Mouse (Mus musculus): ENCODE measurements around the gene Ltb. TPM values are rescaled to one million over a fixed set of nuclear protein-coding genes. Genes with fewer than 3 reads are reported as not detected.

The Ltb gene
- 0.49 and 0.64 TPM in 2 replicates for polyA plus RNA-seq (2016; fragmentation: Nextera tagmentation; extraction: Ambion mirVana)

GRCm38 (mm10) chr17:35193881-35194843 lies at the start of gene Ltb:
TSS of gene Ltb (plus strand) at chr17:35194439.
- peak within 1 kb of the TSS; percentile 45; the same call in 1 of the 2 replicates for H3K9ac ChIP-seq (replicated peaks)
- H3K4me2 ChIP-seq = peak within 1 kb of the TSS; percentile 74
- H3K4me1 ChIP-seq (replicated peaks) = peaks cover 21% of the 10 kb centered on the region
- H3K27me3 ChIP-seq = peaks cover 53% of the 10 kb centered on the region
- no peak for ATAC-seq (ENCODE audit: insufficient number of reproducible peaks, insufficient read depth, low FRiP score, low TSS enrichment, low read depth)
- no peaks in the 10 kb centered on the region for H3K9me3 ChIP-seq
- WGBS = 62% methylated on average over 28 of the region's 28 CpGs
- H3K27ac ChIP-seq = no peak within 1 kb of the TSS
- H3K4me3 ChIP-seq (replicated peaks) = peak within 1 kb of the TSS; percentile 43
- H3K36me3 ChIP-seq = no peaks in the 10 kb centered on the region

GRCm38 (mm10) chr17:35146139-35146538 lies 48.1 kb upstream of the Ltb start:
- no peak for ATAC-seq (ENCODE audit: insufficient number of reproducible peaks, insufficient read depth, low FRiP score, low TSS enrichment, low read depth)
- H3K4me3 ChIP-seq (replicated peaks) = no peak overlapping the region
- no peaks in the 10 kb centered on the region for H3K9me3 ChIP-seq
- H3K4me2 ChIP-seq = no peak overlapping the region
- peaks cover 100% of the 10 kb centered on the region for H3K36me3 ChIP-seq
- no peak overlapping the region for H3K27ac ChIP-seq
- no peak overlapping the region for H3K9ac ChIP-seq (replicated peaks)
- no peaks in the 10 kb centered on the region for H3K27me3 ChIP-seq
- no peaks in the 10 kb centered on the region for H3K4me1 ChIP-seq (replicated peaks)
- WGBS = 87% methylated on average over 5 of the region's 5 CpGs

GRCm38 (mm10) chr17:35147348-35147747 lies 46.9 kb upstream of the Ltb start:
- Histone ChIP-seq H3K4me1 (replicated peaks) (no peaks in the 10 kb centered on the region), H3K36me3 (peaks cover 100% of the 10 kb centered on the region), H3K9me3 (no peaks in the 10 kb centered on the region), H3K27ac (0 out of 2 replicates have a peak overlapping the region, but pooled peaks have one; percentile 5), H3K9ac (replicated peaks) (no peak overlapping the region), H3K4me2 (no peak overlapping the region), H3K27me3 (no peaks in the 10 kb centered on the region), H3K4me3 (replicated peaks) (no peak overlapping the region)
- WGBS = 34% methylated on average over 3 of the region's 3 CpGs
- ATAC-seq (ENCODE audit: insufficient number of reproducible peaks, insufficient read depth, low FRiP score, low TSS enrichment, low read depth) = no peak

DNA sequence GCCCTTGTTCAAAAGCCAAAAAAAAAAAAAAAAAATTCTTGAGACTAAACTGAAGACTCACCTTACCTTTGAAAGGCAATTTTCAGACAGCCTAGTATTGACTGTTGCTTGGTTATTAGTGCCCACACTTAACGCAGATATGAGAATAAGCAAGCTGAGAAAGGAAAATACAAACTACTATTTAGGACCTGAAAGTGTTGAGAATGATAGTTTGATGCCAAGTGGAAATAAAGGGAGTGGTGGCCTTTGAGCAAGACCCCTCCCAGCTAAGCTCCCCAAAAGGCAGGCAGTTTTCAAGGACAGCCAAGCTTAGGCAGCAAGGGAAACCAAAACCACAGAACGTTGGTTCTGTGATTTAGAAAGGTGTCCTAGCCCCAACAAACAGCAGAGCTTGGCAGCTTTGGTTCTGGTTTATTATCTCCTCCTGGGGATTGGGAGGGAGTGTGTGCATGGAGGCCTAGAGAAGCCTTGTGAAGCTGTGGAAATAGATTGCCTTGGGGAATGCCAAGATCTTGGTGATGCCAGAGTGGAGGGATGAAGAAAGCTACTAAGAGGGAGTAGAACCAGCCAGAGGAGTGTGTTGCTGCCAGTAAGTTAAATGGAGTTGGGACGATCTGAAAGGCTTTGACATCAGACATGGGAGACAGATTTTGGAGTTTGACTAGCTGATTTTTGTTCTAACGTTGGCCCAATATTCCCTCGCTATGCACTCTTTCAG lies 46.2 kb upstream of the Ltb start:
- H3K36me3 ChIP-seq = peaks cover 100% of the 10 kb centered on the region
- no peak for ATAC-seq (ENCODE audit: insufficient number of reproducible peaks, insufficient read depth, low FRiP score, low TSS enrichment, low read depth)
- WGBS = 67% methylated on average over 5 of the region's 5 CpGs

DNA sequence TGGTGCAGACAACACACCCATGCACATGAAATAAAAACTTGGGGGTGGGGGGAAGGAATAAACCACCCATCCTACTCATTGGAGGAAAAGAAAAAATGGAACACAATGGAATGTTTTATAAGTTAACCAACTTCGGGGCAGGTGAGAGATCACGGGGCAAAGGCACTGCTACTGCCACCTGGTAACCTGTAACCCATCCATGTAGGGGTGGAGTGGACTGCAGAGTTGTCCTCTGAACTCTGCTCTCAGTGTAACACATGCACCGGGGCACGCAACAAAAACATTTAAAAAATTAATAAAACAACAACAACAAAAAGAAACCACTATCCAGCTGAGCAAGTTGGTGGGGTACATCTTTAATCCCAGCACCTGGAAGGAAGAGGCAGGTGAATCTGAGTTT lies 42.1 kb upstream of the Ltb start:
- no peaks in the 10 kb centered on the region for H3K27me3 ChIP-seq
- no peak overlapping the region for H3K4me3 ChIP-seq (replicated peaks)
- peaks cover 11% of the 10 kb centered on the region; the same call in 1 of the 2 replicates for H3K4me1 ChIP-seq (replicated peaks)
- H3K9me3 ChIP-seq = no peaks in the 10 kb centered on the region
- WGBS = 95% methylated on average over 4 of the region's 4 CpGs
- no peak overlapping the region for H3K4me2 ChIP-seq
- ATAC-seq (ENCODE audit: insufficient number of reproducible peaks, insufficient read depth, low FRiP score, low TSS enrichment, low read depth) = no peak
- no peak overlapping the region for H3K27ac ChIP-seq
- no peak overlapping the region for H3K9ac ChIP-seq (replicated peaks)
- H3K36me3 ChIP-seq = peaks cover 100% of the 10 kb centered on the region

More for the DNA sequence above, 46.2 kb upstream of the Ltb start:
- Histone ChIP-seq H3K4me3 (replicated peaks) (no peak overlapping the region), H3K27me3 (no peaks in the 10 kb centered on the region), H3K4me2 (no peak overlapping the region), H3K9me3 (no peaks in the 10 kb centered on the region), H3K4me1 (replicated peaks) (no peaks in the 10 kb centered on the region), H3K27ac (peak overlapping the region; percentile 25; the same call in 1 of the 2 replicates), H3K9ac (replicated peaks) (no peak overlapping the region)

DNA sequence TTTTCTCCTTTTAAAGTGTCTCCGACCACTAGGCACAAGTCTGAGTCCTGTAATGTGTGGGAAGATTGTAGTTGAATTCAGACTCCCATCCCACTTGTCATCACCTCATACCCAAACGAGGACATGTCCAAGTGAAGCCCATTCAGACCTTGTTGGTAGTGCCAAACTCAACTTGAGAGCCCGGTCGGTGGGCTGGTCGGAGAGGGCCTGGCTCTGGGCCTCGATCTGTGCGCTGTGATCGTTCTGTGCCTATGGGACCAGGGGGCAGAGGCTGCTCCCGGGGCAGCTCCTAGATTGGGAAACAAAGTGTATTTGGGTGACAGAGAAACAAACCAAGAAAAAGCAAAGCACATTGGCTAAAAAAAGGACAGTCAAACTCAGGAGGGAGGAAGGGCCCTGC lies 41.2 kb upstream of the Ltb start:
- H3K9ac ChIP-seq (replicated peaks) = no peak overlapping the region

DNA sequence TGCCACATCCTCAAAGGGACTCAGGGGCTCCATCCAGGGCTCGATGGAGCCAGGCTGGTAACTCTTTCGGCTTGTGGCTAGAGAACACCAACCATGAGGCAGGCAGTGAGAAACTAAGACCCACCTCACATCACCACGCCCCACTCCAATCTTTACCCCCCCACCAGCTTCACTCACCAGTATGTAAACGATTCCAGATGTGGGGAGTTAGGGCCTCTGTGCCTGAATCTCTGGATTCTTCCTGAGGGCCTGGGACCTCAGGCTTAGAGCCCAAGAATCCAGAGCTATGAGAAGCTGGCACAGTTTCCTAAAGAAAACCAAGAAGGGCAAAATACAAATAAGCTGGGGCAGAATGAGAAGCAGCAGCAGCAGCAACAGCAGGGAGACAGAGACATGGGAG lies 40.3 kb upstream of the Ltb start:
- Histone ChIP-seq H3K4me2 (no peak overlapping the region), H3K9ac (replicated peaks) (no peak overlapping the region), H3K4me1 (replicated peaks) (peaks cover 11% of the 10 kb centered on the region; the same call in 1 of the 2 replicates), H3K9me3 (no peaks in the 10 kb centered on the region), H3K36me3 (peaks cover 100% of the 10 kb centered on the region), H3K27me3 (no peaks in the 10 kb centered on the region), H3K27ac (no peak overlapping the region), H3K4me3 (replicated peaks) (no peak overlapping the region)
- no peak for ATAC-seq (ENCODE audit: insufficient number of reproducible peaks, insufficient read depth, low FRiP score, low TSS enrichment, low read depth)
- WGBS = 59% methylated on average over 4 of the region's 4 CpGs

More for the DNA sequence above, 41.2 kb upstream of the Ltb start:
- no peak for ATAC-seq (ENCODE audit: insufficient number of reproducible peaks, insufficient read depth, low FRiP score, low TSS enrichment, low read depth)
- no peak overlapping the region for H3K27ac ChIP-seq
- no peaks in the 10 kb centered on the region for H3K27me3 ChIP-seq
- H3K4me1 ChIP-seq (replicated peaks) = peaks cover 11% of the 10 kb centered on the region; the same call in 1 of the 2 replicates
- H3K9me3 ChIP-seq = no peaks in the 10 kb centered on the region
- 93% methylated on average over 9 of the region's 9 CpGs for WGBS
- H3K4me3 ChIP-seq (replicated peaks) = no peak overlapping the region
- H3K4me2 ChIP-seq = no peak overlapping the region
- H3K36me3 ChIP-seq = peaks cover 100% of the 10 kb centered on the region

GRCm38 (mm10) chr17:35154616-35155015 lies 39.6 kb upstream of the Ltb start:
- no peaks in the 10 kb centered on the region for H3K27me3 ChIP-seq
- 86% methylated on average over 7 of the region's 7 CpGs for WGBS
- H3K4me2 ChIP-seq = no peak overlapping the region
- peaks cover 100% of the 10 kb centered on the region for H3K36me3 ChIP-seq
- ATAC-seq (ENCODE audit: insufficient number of reproducible peaks, insufficient read depth, low FRiP score, low TSS enrichment, low read depth) = no peak
- no peaks in the 10 kb centered on the region for H3K9me3 ChIP-seq
- H3K4me3 ChIP-seq (replicated peaks) = no peak overlapping the region
- H3K4me1 ChIP-seq (replicated peaks) = peaks cover 11% of the 10 kb centered on the region; the same call in 1 of the 2 replicates
- peak overlapping the region; percentile 42; the same call in 1 of the 2 replicates for H3K9ac ChIP-seq (replicated peaks)
- peak overlapping the region; percentile 17; the same call in 1 of the 2 replicates for H3K27ac ChIP-seq

- Histone ChIP-seq H3K27ac (no peak overlapping the region), H3K4me2 (no peak overlapping the region), H3K4me1 (replicated peaks) (peaks cover 11% of the 10 kb centered on the region; the same call in 1 of the 2 replicates), H3K27me3 (no peaks in the 10 kb centered on the region), H3K36me3 (peaks cover 100% of the 10 kb centered on the region), H3K9ac (replicated peaks) (no peak overlapping the region), H3K9me3 (no peaks in the 10 kb centered on the region), H3K4me3 (replicated peaks) (no peak overlapping the region)
- ATAC-seq (ENCODE audit: insufficient number of reproducible peaks, insufficient read depth, low FRiP score, low TSS enrichment, low read depth) = no peak
- WGBS = 92% methylated on average over 12 of the region's 12 CpGs
These were observed 38.8 kb upstream of the Ltb start for GRCm38 (mm10) chr17:35155451-35155850.

DNA sequence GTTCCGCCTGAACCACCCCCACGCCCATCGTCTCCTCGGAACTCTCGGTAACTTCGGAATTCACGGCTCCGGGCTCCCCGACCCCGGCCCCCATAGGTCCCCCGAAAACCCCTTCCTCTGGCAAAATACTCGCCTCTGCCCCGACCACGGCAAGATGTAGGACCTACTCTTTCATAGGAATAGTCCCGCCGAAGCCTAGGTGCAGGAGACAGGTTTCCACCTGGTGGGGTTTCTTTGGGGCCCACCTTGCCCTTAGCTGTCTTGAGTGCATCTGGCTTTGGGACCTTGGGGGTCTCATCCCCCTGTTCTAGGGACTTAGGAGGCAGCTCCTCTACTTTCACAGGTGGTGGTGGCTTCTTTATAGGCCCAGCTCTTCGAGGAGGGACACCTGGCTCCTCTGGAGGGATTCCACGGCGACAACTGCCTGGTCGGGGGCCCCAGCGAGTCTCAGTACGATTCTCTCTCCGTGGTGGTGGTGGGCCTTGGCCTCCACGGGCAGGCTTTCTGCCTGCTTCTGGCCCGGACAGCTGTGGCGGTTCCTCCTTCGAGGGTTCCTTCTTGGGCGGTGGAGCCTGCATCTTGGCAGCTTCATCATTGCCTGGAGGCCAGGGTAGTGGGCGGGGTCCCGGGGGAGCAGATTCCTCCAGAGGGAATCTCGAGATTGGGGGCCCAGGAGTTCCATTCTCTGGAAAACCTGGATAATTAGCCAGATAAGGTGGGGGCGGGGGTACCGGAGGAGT lies 37.6 kb upstream of the Ltb start:
- no peaks in the 10 kb centered on the region for H3K27me3 ChIP-seq
- H3K4me2 ChIP-seq = no peak overlapping the region
- H3K4me3 ChIP-seq (replicated peaks) = no peak overlapping the region
- 91% methylated on average over 33 of the region's 33 CpGs for WGBS
- no peak overlapping the region for H3K9ac ChIP-seq (replicated peaks)
- ATAC-seq (ENCODE audit: insufficient number of reproducible peaks, insufficient read depth, low FRiP score, low TSS enrichment, low read depth) = no peak
- no peak overlapping the region for H3K27ac ChIP-seq
- H3K4me1 ChIP-seq (replicated peaks) = peaks cover 11% of the 10 kb centered on the region; the same call in 1 of the 2 replicates
- H3K36me3 ChIP-seq = peaks cover 100% of the 10 kb centered on the region
- no peaks in the 10 kb centered on the region for H3K9me3 ChIP-seq

All from limb, embryonic 12.5 days (tissue).